Mouse (Mus musculus) stomach, postnatal 0 days (tissue): ENCODE results near the gene Vps13c. TPM values are rescaled to one million over a fixed set of nuclear protein-coding genes. Genes with fewer than 3 reads are reported as not detected.

Source experiments
- ATAC-seq: fragments of 200-750 bp; cut with Nextera tagmentation; 2 replicates; pipeline ENCODE4 v1.8.0; 2017; ENCODE audit not compliant: low FRiP score, low TSS enrichment
- DNase-seq: peaks from one replicate; pipeline ENCODE4 v3.0.0-alpha.2; 2016; ENCODE audit warnings: low spot score
- H3K27ac ChIP-seq: fragments of 300-500 bp; sonication (generic); replicated peaks from 2 replicates; pipeline ENCODE4 v1.5.1; 2014; ENCODE audit warnings: mild to moderate bottlenecking, control low read depth
- H3K27me3 ChIP-seq: fragments of 300-500 bp; sonication (generic); 2 replicates; pipeline ENCODE4 v1.6.1; 2014; ENCODE audit warnings: low read length; ENCODE audit not compliant: control insufficient read depth, insufficient read depth
- H3K36me3 ChIP-seq: fragments of 300-500 bp; sonication (generic); 2 replicates; pipeline ENCODE4 v1.6.1; 2014; ENCODE audit warnings: low read length, mixed read lengths; ENCODE audit not compliant: control insufficient read depth, insufficient read depth
- H3K4me1 ChIP-seq: fragments of 300-500 bp; sonication (generic); replicated peaks from 2 replicates; pipeline ENCODE4 v1.6.1; 2014; ENCODE audit warnings: antibody characterized with exemption; ENCODE audit not compliant: control insufficient read depth, insufficient read depth
- H3K4me2 ChIP-seq: fragments of 300-500 bp; sonication (generic); replicated peaks from 2 replicates; pipeline ENCODE4 v1.6.1; 2014; ENCODE audit warnings: low read depth, mild to moderate bottlenecking, control low read depth, moderate library complexity
- H3K4me3 ChIP-seq: fragments of 300-500 bp; sonication (generic); 2 replicates; pipeline ENCODE4 v1.5.1; 2014; ENCODE audit warnings: low read depth, low read length, control low read depth
- H3K9ac ChIP-seq: fragments of 300-500 bp; sonication (generic); 2 replicates; pipeline ENCODE4 v1.6.1; 2014; ENCODE audit warnings: mild to moderate bottlenecking, low read length, control low read depth, mixed read lengths
- H3K9me3 ChIP-seq: fragments of 300-500 bp; sonication (generic); 2 replicates; pipeline ENCODE4 v1.6.1; 2016; ENCODE audit warnings: low read length; ENCODE audit not compliant: control insufficient read depth
- CTCF ChIP-seq: IDR thresholded peaks from 2 replicates; pipeline ENCODE4 v1.5.1; 2016; ENCODE audit warnings: antibody characterized with exemption, low read depth, mild to moderate bottlenecking, moderate library complexity
- EP300 ChIP-seq: optimal IDR thresholded peaks from 2 replicates; pipeline ENCODE3; 2016; ENCODE audit warnings: antibody characterized with exemption
- WGBS: fragments of 180-500 bp; shearing (Covaris S2); extraction: QIAGEN DNeasy Blood & Tissue Kit; methylation state at CpG from one replicate; pipeline ENCODE4 v1.1.7; 2014; 5-methylcytosine and 5-hydroxymethylcytosine counted together
- polyA plus RNA-seq: library from polyadenylated mRNA; unstranded; fragments of >200 nt; fragmentation: Nextera tagmentation; extraction: Ambion mirVana; gene quantifications from 2 replicates; pipeline ENCODE4 v1.2.1, GENCODE M21; 2015

Gene Vps13c
- 3.8 and 4.5 TPM in 2 replicates for polyA plus RNA-seq

DNA sequence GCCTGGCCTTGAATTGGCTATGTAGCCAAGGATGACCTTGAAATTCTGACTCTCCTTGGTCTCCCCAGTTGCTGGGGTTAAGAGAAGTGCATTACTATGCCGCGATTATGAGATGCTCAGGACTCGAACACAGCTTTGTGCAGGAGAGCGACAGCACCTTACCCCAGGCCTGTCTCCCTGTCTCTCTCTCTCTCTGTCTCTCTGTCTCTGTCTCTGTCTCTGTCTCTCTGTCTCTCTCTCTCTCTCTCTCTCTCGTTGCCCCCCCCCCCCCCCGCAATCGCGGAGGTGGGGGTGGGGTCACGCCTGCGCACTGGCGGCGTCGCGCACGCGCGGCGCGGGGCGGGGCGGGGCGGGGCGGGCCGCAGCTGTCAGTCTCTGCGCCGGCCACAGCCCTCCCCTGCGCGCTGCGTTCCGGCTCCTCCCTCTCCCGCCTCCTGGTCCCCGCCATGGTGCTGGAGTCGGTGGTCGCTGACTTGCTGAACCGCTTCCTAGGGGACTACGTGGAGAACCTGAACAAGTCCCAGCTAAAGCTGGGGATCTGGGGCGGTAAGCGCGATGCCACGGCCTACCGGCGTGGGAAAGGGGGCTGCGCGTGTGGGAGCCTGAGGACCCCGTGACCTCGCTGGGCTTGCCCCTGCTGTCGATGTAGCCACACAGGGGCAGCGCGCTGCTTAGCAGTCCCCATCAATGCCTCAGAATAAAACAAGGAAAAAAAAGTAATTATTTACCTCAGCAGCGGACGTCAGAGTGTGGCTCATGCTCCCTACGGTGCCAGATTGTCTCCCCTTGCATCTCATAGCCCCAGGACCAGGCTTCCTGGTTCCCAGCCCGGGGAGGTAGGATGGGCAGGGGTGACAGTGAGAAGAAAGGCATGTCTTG is at the start of gene Vps13c:
Gene Vps13c (plus strand): TSS at position 416 of the 879 bp plus-strand sequence.
- DNase-seq (peak; percentile 90), ATAC-seq (peak; percentile 95)
- Histone ChIP-seq H3K27ac (peak within 1 kb of the TSS; percentile 58; the same call in 1 of the 2 replicates), H3K36me3 (no peaks in the 10 kb centered on the region), H3K4me2 (peak within 1 kb of the TSS; percentile 82), H3K4me1 (no peaks in the 10 kb centered on the region), H3K4me3 (peak within 1 kb of the TSS; percentile 82), H3K9me3 (no peaks in the 10 kb centered on the region), H3K27me3 (no peaks in the 10 kb centered on the region), H3K9ac (peak within 1 kb of the TSS; percentile 83)
- TF ChIP-seq CTCF (no peak), EP300 (no peak)
- WGBS: under 1% methylated on average over 31 of the region's 53 CpGs

DNA sequence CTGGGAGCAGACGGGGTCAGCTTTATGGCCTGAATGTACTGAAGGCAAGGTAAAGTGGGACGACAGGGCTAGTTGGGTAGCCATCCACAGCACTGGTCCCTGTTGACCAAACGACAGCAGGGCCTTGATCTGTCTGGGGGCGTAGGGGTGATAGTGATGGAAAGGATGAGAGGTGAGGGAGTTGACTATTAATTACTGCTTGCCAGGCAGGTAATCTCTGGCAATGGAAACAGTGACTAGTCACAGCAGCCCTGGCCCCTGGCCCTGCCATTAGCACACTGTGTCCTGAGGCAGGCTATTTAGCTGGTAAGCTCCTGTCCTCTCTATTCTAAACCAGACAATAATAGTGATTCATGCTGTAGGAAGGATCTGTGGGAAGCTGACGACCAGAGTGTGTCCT is 47.8 kb upstream of the Vps13c start:
- DNase-seq (no peak), ATAC-seq (no peak)
- no peak overlapping the region for H3K27ac ChIP-seq
- H3K36me3 ChIP-seq: no peaks in the 10 kb centered on the region
- no peak overlapping the region for H3K4me2 ChIP-seq
- H3K4me3 ChIP-seq: no peak overlapping the region
- no peak for TF ChIP-seq EP300
- TF ChIP-seq CTCF: no peak
- H3K9ac ChIP-seq: no peak overlapping the region
- H3K9me3 ChIP-seq: no peaks in the 10 kb centered on the region
- 72% methylated on average over 5 of the region's 5 CpGs for WGBS
- no peaks in the 10 kb centered on the region for H3K27me3 ChIP-seq
- no peaks in the 10 kb centered on the region for H3K4me1 ChIP-seq

DNA sequence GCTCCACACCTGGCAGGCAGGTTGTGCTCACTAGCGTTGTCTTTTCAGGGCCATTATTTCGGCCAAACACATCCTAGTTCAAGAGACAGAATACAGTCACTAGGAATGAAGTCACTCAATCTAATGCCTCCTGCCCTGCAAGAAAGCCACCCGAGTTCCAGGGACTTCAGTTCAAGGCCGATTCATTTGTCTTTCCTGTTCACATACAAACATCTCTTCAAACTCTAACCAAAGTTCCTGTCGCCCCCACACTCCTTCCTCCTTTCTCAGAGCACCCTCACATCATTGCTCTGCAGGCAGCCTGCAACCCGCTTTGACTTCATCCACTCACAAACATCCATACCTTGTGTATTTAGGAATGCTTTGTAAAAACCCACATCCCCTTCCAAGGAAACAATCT is 46.7 kb upstream of the Vps13c start:
- WGBS: 70% methylated on average over 6 of the region's 6 CpGs
- DNase-seq (no peak), ATAC-seq (no peak)
- TF ChIP-seq EP300: no peak
- no peak for TF ChIP-seq CTCF
- Histone ChIP-seq H3K4me1 (no peaks in the 10 kb centered on the region), H3K27me3 (no peaks in the 10 kb centered on the region), H3K36me3 (no peaks in the 10 kb centered on the region), H3K9me3 (no peaks in the 10 kb centered on the region), H3K4me2 (no peak overlapping the region), H3K4me3 (no peak overlapping the region), H3K9ac (no peak overlapping the region), H3K27ac (no peak overlapping the region)

DNA sequence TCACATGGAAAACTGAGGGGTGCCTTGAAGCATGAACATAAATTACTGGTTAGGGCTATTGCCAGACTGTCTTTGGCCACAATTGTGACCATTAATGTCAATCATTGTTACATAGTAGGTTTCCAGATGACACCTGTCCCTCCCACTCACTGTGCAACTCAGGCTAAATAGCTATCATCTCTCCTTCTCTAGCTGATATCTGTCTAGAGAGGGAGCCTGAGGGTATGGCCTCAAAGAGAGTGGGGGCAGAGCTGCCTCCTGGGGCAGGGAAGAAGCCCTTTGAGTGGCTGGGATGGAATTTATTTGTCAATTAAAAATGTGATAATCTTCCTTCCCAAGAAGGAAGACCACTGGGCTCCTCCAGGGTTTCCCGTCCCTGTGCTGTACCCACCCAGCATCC is 46.0 kb upstream of the Vps13c start:
- no peak for TF ChIP-seq EP300
- no peak for TF ChIP-seq CTCF
- 75% methylated on average over 1 of the region's 1 CpGs for WGBS
- Histone ChIP-seq H3K4me2 (no peak overlapping the region), H3K9ac (no peak overlapping the region), H3K27ac (no peak overlapping the region), H3K27me3 (no peaks in the 10 kb centered on the region), H3K9me3 (no peaks in the 10 kb centered on the region), H3K4me1 (no peaks in the 10 kb centered on the region), H3K4me3 (no peak overlapping the region), H3K36me3 (no peaks in the 10 kb centered on the region)
- no peak for ATAC-seq
- no peak for DNase-seq

DNA sequence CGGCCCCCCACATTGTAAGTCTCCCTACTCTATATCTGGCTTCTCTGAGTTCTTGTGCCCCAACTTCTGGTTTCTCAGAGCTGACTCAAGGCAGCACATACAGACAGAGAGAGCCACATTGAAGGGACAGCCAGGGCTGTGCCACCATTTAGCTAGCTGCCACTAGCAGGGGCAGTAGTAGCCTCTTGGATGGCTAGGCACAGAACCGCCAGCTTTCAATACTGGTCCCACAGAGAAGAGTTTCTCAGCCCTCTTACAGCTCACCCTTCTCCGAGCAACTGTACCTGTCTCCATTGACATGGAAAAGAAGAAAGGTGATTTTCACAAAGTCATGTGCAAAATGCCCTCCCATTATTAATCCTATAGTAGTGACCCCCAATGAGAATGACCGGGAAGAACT is 45.5 kb upstream of the Vps13c start:
- Histone ChIP-seq H3K9ac (no peak overlapping the region), H3K36me3 (no peaks in the 10 kb centered on the region), H3K4me3 (no peak overlapping the region), H3K27ac (no peak overlapping the region), H3K27me3 (no peaks in the 10 kb centered on the region), H3K9me3 (no peaks in the 10 kb centered on the region), H3K4me2 (no peak overlapping the region), H3K4me1 (no peaks in the 10 kb centered on the region)
- no peak for TF ChIP-seq CTCF
- no peak for TF ChIP-seq EP300
- 84% methylated on average over 4 of the region's 4 CpGs for WGBS
- no peak for DNase-seq
- ATAC-seq: no peak

DNA sequence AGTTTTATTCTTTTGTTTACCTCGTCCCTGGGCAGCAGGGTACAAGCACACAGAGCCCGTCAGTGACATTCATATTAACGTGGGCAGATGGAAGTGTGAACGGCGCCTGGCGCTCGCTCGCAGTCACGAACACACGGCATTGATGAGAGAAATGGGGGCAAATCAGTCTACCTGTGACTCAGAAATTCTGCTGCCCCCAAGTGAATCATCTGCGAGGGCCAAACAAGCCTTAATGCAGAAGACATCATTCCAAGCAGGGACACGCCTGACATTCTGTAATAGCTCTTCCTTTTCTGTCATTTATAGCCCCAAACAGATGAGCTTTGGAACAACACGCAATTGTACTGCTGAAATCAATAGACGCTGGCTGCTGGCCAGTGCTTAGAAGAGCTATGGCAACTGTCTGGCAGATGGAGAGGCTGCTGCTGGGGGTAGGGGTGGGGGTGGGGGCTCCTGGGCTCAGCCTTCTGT is 45.0 kb upstream of the Vps13c start:
- Histone ChIP-seq H3K4me1 (no peaks in the 10 kb centered on the region), H3K27me3 (no peaks in the 10 kb centered on the region), H3K36me3 (no peaks in the 10 kb centered on the region), H3K27ac (no peak overlapping the region), H3K4me2 (no peak overlapping the region), H3K9me3 (no peaks in the 10 kb centered on the region), H3K4me3 (no peak overlapping the region), H3K9ac (no peak overlapping the region)
- no peak for TF ChIP-seq EP300
- no peak for ATAC-seq
- WGBS: 55% methylated on average over 14 of the region's 14 CpGs
- DNase-seq: no peak
